Comparison of ENCODE assay signal across 10 mouse cellular contexts in the genomic region with DNA sequence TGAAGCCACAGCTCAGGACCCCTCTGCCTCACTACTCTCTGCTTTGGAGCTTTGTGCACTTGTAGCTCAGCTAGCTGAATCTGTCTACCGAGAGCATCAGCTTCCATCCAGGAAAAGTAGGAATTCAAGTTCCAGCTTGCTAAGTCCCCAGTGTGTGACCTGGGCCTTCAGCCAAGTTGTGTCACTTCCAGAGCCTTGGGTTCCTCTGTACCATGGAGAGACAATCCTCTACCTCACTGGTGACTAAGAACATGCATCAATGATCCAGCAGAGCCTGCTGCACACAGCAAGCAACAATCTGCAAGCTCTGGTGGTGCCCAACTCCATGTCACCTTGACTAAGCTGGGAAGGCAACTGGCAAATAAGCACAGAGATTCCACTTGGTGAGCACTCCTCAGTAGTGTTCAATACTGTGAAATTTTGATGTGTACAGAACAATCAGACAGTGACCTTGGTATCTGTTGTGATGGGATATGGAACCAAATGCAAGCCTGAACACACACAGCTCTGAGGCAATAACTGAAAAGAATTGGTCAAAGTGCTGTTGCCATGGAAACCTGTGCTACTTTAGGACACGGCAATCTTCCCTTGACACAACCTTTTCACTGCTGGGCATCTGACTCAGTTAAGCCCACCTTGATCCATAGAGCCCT. TPM values are rescaled to one million over a fixed set of nuclear protein-coding genes. Genes with fewer than 3 reads are reported as not detected.
DNase-seq lines count a peak whose midpoint lies in the region; ATAC-seq and TF ChIP-seq lines count a peak whose summit lies in the region.
"Had no signal": no experiment of that assay in that cellular context is flagged by ENCODE, and none has a peak within 500 bp of the region (broad histone marks: within the 10 kb centered on the region; RNA-seq: fewer than 3 reads in every experiment).

No protein-coding gene starts in this region.

- H3K4me3 ChIP-seq in intestine, embryonic 15.5 days (replicated peaks), result no peak overlapping the region
- no peak overlapping the region for H3K4me3 ChIP-seq in intestine, postnatal 0 days (ENCODE audit: low read depth, low read length)
- H3K4me3 ChIP-seq: forebrain, embryonic 13.5 days had no signal

- no peaks in the 10 kb centered on the region for H3K27me3 ChIP-seq in intestine, embryonic 15.5 days (replicated peaks)
- H3K27me3 ChIP-seq in intestine, postnatal 0 days (replicated peaks; ENCODE audit: control insufficient read depth, insufficient read depth, low read length), result no peaks in the 10 kb centered on the region
- H3K27me3 ChIP-seq: forebrain, embryonic 13.5 days had no signal

- no peak overlapping the region for H3K4me2 ChIP-seq in intestine, embryonic 15.5 days (replicated peaks)
- no peak overlapping the region for H3K4me2 ChIP-seq in intestine, postnatal 0 days (replicated peaks; ENCODE audit: low read depth)
- H3K4me2 ChIP-seq: forebrain, embryonic 13.5 days had no signal

- H3K4me1 ChIP-seq in intestine, embryonic 15.5 days (replicated peaks), result no peaks in the 10 kb centered on the region
- no peaks in the 10 kb centered on the region for H3K4me1 ChIP-seq in intestine, postnatal 0 days (replicated peaks; ENCODE audit: control insufficient read depth, insufficient read depth, low read length)
- H3K4me1 ChIP-seq: forebrain, embryonic 13.5 days had no signal

- peak; percentile 17; the same call in 1 of the 2 replicates for ATAC-seq in intestine, embryonic 15.5 days
- ATAC-seq in intestine, postnatal 0 days, result no peak
- ATAC-seq: forebrain, embryonic 13.5 days had no signal

- no peak overlapping the region for H3K9ac ChIP-seq in intestine, embryonic 15.5 days
- H3K9ac ChIP-seq in intestine, postnatal 0 days (ENCODE audit: low read depth, low read length), result no peak overlapping the region
- H3K9ac ChIP-seq: forebrain, embryonic 13.5 days had no signal

- H3K9me3 ChIP-seq in intestine, embryonic 15.5 days, result no peaks in the 10 kb centered on the region
- H3K9me3 ChIP-seq in intestine, postnatal 0 days (ENCODE audit: control insufficient read depth), result no peaks in the 10 kb centered on the region
- H3K9me3 ChIP-seq: forebrain, embryonic 13.5 days had no signal

- H3K36me3 ChIP-seq in intestine, embryonic 15.5 days, result peaks cover 15% of the 10 kb centered on the region
- peaks cover 41% of the 10 kb centered on the region; the same call in 1 of the 2 replicates for H3K36me3 ChIP-seq in intestine, postnatal 0 days (ENCODE audit: control insufficient read depth, insufficient read depth)

- peak; percentile 39 to 74 for DNase-seq in adrenal gland, adult (ENCODE audit: inconsistent age in 2 of 2, low spot score in 1 of 2)
- no peak for DNase-seq in adrenal gland, postnatal 4 days (ENCODE audit: low spot score in 2 of 2)
- peak; percentile 65 for DNase-seq in adrenal gland, adult 2 months
- DNase-seq in heart, postnatal 4 days, result peak; percentile 42
- DNase-seq in right cerebral cortex, postnatal 36 days (ENCODE audit: low spot score in 2 of 2), result no peak
- DNase-seq in thymus, postnatal 14 days, result no peak

- H3K27ac ChIP-seq in intestine, embryonic 15.5 days, result no peak overlapping the region
- no peak overlapping the region for H3K27ac ChIP-seq in intestine, postnatal 0 days (ENCODE audit: low read depth, low read length)
- H3K27ac ChIP-seq: forebrain, embryonic 13.5 days; kidney, postnatal 0 days had no signal

- WGBS in intestine, embryonic 15.5 days, result 69% methylated on average over 2 of the region's 2 CpGs
- WGBS in intestine, postnatal 0 days, result 54% methylated on average over 2 of the region's 2 CpGs

- no peak for TF ChIP-seq CTCF in intestine, postnatal 0 days (IDR thresholded peaks at IDR 0.05; ENCODE audit: low read depth)

RNA-seq across cellular contexts. Expression of a gene that starts 27.2 kb away (rescaled TPM):
- total RNA-seq in adrenal gland, postnatal 4 days (2021), result under 1 TPM in 1 of 2 experiments, not detected in 1; 0.20 TPM
- 0.25 and 0.38 TPM in 2 replicates for polyA plus RNA-seq in intestine, embryonic 15.5 days (2015; fragmentation: Nextera tagmentation; extraction: Ambion mirVana)
- 0.22 and 0.27 TPM in 2 replicates for polyA plus RNA-seq in intestine, postnatal 0 days (2015; fragmentation: Nextera tagmentation; extraction: Ambion mirVana)
- total RNA-seq in adrenal gland, adult 2 months (2021), result not detected
- polyA plus RNA-seq in adrenal gland, adult 2 months (2012; rRNA removed), result not detected in 2 replicates
- not detected for total RNA-seq in heart, postnatal 4 days (2021)

RNA-seq across cellular contexts. Expression of a gene that starts 52.1 kb away (rescaled TPM):
- total RNA-seq in adrenal gland, postnatal 4 days (2021), result 10 to 100 TPM; 39.1 to 39.9 TPM
- polyA plus RNA-seq in intestine, embryonic 15.5 days (2015; fragmentation: Nextera tagmentation; extraction: Ambion mirVana), result 48.9 and 54.8 TPM in 2 replicates
- polyA plus RNA-seq in intestine, postnatal 0 days (2015; fragmentation: Nextera tagmentation; extraction: Ambion mirVana), result 124 and 132 TPM in 2 replicates
- total RNA-seq in adrenal gland, adult 2 months (2021), result 10 to 100 TPM; 31.1 to 76.6 TPM
- 409 and 528 TPM in 2 replicates for polyA plus RNA-seq in adrenal gland, adult 2 months (2012; rRNA removed)
- total RNA-seq in heart, postnatal 4 days (2021), result 10 to 100 TPM; 70.3 to 77.9 TPM

Comparison
In these comparisons a context has a peak if more than half of its experiments do, and no peak if none do; other contexts are left out.
1. DNase-seq: peak in adrenal gland, adult (2 of 2), adrenal gland, adult 2 months (single experiment) and heart, postnatal 4 days (single experiment); none in adrenal gland, postnatal 4 days (0 of 2), right cerebral cortex, postnatal 36 days (0 of 2) and thymus, postnatal 14 days (single experiment).